Mouse (Mus musculus): ENCODE measurements around the gene Prn. TPM values are rescaled to one million over a fixed set of nuclear protein-coding genes. Genes with fewer than 3 reads are reported as not detected.

The Prn gene
- total and polyA plus RNA-seq, 3 experiments, result not detected

- TF ChIP-seq CHD1 (IDR thresholded peaks at IDR 0.05; ENCODE audit: low read depth, low read length), result no peak
- TF ChIP-seq JUND (IDR thresholded peaks at IDR 0.05; ENCODE audit: low read depth, low read length), result no peak
- TF ChIP-seq MAFK (IDR thresholded peaks at IDR 0.05; ENCODE audit: borderline replicate concordance, low read depth, low read length), result no peak
- TF ChIP-seq CHD2 (IDR thresholded peaks at IDR 0.05; ENCODE audit: low read length), result no peak
- TF ChIP-seq USF1 (IDR thresholded peaks at IDR 0.05; ENCODE audit: low read depth, low read length), result no peak
- no peak for TF ChIP-seq NRF1 (IDR thresholded peaks at IDR 0.05; ENCODE audit: insufficient read depth, low read depth, low read length, poor library complexity, severe bottlenecking)
- no peak for TF ChIP-seq ZNF384 (IDR thresholded peaks at IDR 0.05; ENCODE audit: low read depth, low read length)
- TF ChIP-seq MYB (IDR thresholded peaks at IDR 0.05; ENCODE audit: low read depth, low read length), result no peak
- no peak for TF ChIP-seq ELF1 (IDR thresholded peaks at IDR 0.05; ENCODE audit: low read depth, low read length)
- no peaks in the 10 kb centered on the region for H3K27me3 ChIP-seq (ENCODE audit: control insufficient read depth in 1 of 2, insufficient read depth in 2 of 2, low read length in 2 of 2)
- H3K4me1 ChIP-seq (ENCODE audit: control insufficient read depth in 1 of 2, insufficient read depth in 2 of 2, low read length in 2 of 2), result peaks cover 7 to 16% of the 10 kb centered on the region in 2 experiments; a peak in 2 of 4 replicates
- no peak for DNase-seq (ENCODE audit: low read depth, low spot score)
- peaks cover under 1 to 2% of the 10 kb centered on the region in 2 experiments for H3K36me3 ChIP-seq (ENCODE audit: control insufficient read depth in 1 of 2, insufficient read depth in 2 of 2, low read length in 2 of 2)
- H3K27ac ChIP-seq (ENCODE audit: control insufficient read depth, low read depth, low read length), result no peak overlapping the region
- H3K9ac ChIP-seq (ENCODE audit: control insufficient read depth, low read depth, low read length, poor library complexity, severe bottlenecking), result no peak overlapping the region
- no peak overlapping the region for H3K4me3 ChIP-seq (ENCODE audit: control insufficient read depth in 1 of 2, insufficient read depth in 1 of 2, low read depth in 2 of 2, low read length in 2 of 2)
- no peaks in the 10 kb centered on the region for H3K9me3 ChIP-seq (replicated peaks; ENCODE audit: insufficient read depth, low read length)
- H3K79me2 ChIP-seq (ENCODE audit: control insufficient read depth, insufficient read depth, low read length, poor library complexity), result no peaks in the 10 kb centered on the region; the same call in 1 of the 2 replicates
These were observed 2.9 kb downstream of the Prn start for GRCm38 (mm10) chr2:131912526-131913258.

GRCm38 (mm10) chr2:131932275-131932902 is 22.6 kb downstream of the Prn start:
- TF ChIP-seq ZNF384 (IDR thresholded peaks at IDR 0.05; ENCODE audit: low read depth, low read length) (no peak), TBP (IDR thresholded peaks at IDR 0.05; ENCODE audit: low read depth, low read length) (no peak), ZMIZ1 (IDR thresholded peaks at IDR 0.05; ENCODE audit: low read depth, low read length) (no peak), EP300 (IDR thresholded peaks at IDR 0.05; ENCODE audit: low read depth in 1 of 2, low read length in 2 of 2) (no peak), KAT2A (conservative IDR thresholded peaks at IDR 0.05; ENCODE audit: low read depth, low read length) (no peak), RAD21 (IDR thresholded peaks at IDR 0.05; ENCODE audit: low read depth, low read length) (no peak), NELFE (IDR thresholded peaks at IDR 0.05; ENCODE audit: low read depth, low read length) (no peak)
- Histone ChIP-seq H3K9ac (ENCODE audit: control insufficient read depth, low read depth, low read length, poor library complexity, severe bottlenecking) (no peak overlapping the region), H3K27me3 (ENCODE audit: control insufficient read depth in 1 of 2, insufficient read depth in 2 of 2, low read length in 2 of 2) (no peaks in the 10 kb centered on the region), H3K4me3 (ENCODE audit: control insufficient read depth in 1 of 2, insufficient read depth in 1 of 2, low read depth in 2 of 2, low read length in 2 of 2) (no peak overlapping the region), H3K36me3 (ENCODE audit: control insufficient read depth in 1 of 2, insufficient read depth in 2 of 2, low read length in 2 of 2) (no peaks in the 10 kb centered on the region), H3K4me1 (ENCODE audit: control insufficient read depth in 1 of 2, insufficient read depth in 2 of 2, low read length in 2 of 2) (no peaks in the 10 kb centered on the region), H3K79me2 (ENCODE audit: control insufficient read depth, insufficient read depth, low read length, poor library complexity) (no peaks in the 10 kb centered on the region), H3K27ac (ENCODE audit: control insufficient read depth, low read depth, low read length) (no peak overlapping the region), H3K9me3 (replicated peaks; ENCODE audit: insufficient read depth, low read length) (no peaks in the 10 kb centered on the region)
- DNase-seq (ENCODE audit: low read depth, low spot score), result no peak
